Mouse (Mus musculus) midbrain, embryonic 11.5 days (tissue): Measurements from ENCODE around the gene Enox1. TPM values are rescaled to one million over a fixed set of nuclear protein-coding genes. Genes with fewer than 3 reads are reported as not detected.

Source experiments
- ATAC-seq: fragments of 200-750 bp; cut with Nextera tagmentation; 2 replicates; pipeline ENCODE4 v1.8.0; 2017; ENCODE audit warnings: moderate TSS enrichment, moderate library complexity; ENCODE audit not compliant: low FRiP score
- DNase-seq: peaks from one replicate; pipeline ENCODE4 v3.0.0; 2015; ENCODE audit warnings: low spot score; ENCODE audit errors: missing footprints
- H3K27ac ChIP-seq: fragments of 300-500 bp; sonication (generic); 2 replicates; pipeline ENCODE4 v1.5.1; 2014; ENCODE audit warnings: low read depth, low read length
- H3K27me3 ChIP-seq: fragments of 300-500 bp; sonication (generic); 2 replicates; pipeline ENCODE4 v1.6.1; 2014; ENCODE audit warnings: mild to moderate bottlenecking, low read length, moderate library complexity, mixed read lengths; ENCODE audit not compliant: control insufficient read depth, insufficient read depth
- H3K36me3 ChIP-seq: fragments of 300-500 bp; sonication (generic); 2 replicates; pipeline ENCODE4 v1.6.1; 2014; ENCODE audit warnings: mild to moderate bottlenecking, low read length, moderate library complexity, mixed read lengths; ENCODE audit not compliant: control insufficient read depth, insufficient read depth
- H3K4me1 ChIP-seq: fragments of 300-500 bp; sonication (generic); 2 replicates; pipeline ENCODE4 v1.6.1; 2014; ENCODE audit warnings: low read length; ENCODE audit not compliant: control insufficient read depth, insufficient read depth
- H3K4me2 ChIP-seq: fragments of 300-500 bp; sonication (generic); 2 replicates; pipeline ENCODE4 v1.6.1; 2014; ENCODE audit warnings: mild to moderate bottlenecking, moderate library complexity
- H3K4me3 ChIP-seq: fragments of 300-500 bp; sonication (generic); 2 replicates; pipeline ENCODE4 v1.5.1; 2014; ENCODE audit warnings: low read depth, low read length
- H3K9ac ChIP-seq: fragments of 300-500 bp; sonication (generic); 2 replicates; pipeline ENCODE4 v1.6.1; 2014; ENCODE audit warnings: low read length
- H3K9me3 ChIP-seq: fragments of 300-500 bp; sonication (generic); 2 replicates; pipeline ENCODE4 v1.6.1; 2016; ENCODE audit warnings: low read length; ENCODE audit not compliant: control insufficient read depth
- WGBS: fragments of 180-500 bp; shearing (Covaris S2); extraction: QIAGEN DNeasy Blood & Tissue Kit; methylation state at CpG from one replicate; pipeline ENCODE4 v1.1.7; 2014; 5-methylcytosine and 5-hydroxymethylcytosine counted together
- polyA plus RNA-seq: library from polyadenylated mRNA; unstranded; fragments of >200 nt; fragmentation: Nextera tagmentation; extraction: Ambion mirVana; gene quantifications from 2 replicates; pipeline ENCODE4 v1.2.1, GENCODE M21; 2014

Enox1 gene
- polyA plus RNA-seq, 1 experiment from 2014 or later, result 12.8 TPM

- Histone ChIP-seq H3K4me1 (no peaks in the 10 kb centered on the region), H3K9ac (no peak overlapping the region), H3K27me3 (no peaks in the 10 kb centered on the region), H3K27ac (no peak overlapping the region), H3K4me2 (no peak overlapping the region), H3K4me3 (no peak overlapping the region), H3K36me3 (no peaks in the 10 kb centered on the region), H3K9me3 (no peaks in the 10 kb centered on the region)
- ATAC-seq, result no peak
- WGBS, result 89% methylated on average over 5 of the region's 5 CpGs
- no peak for DNase-seq
Measured at GRCm38 (mm10) chr14:77548963-77549362, 392.4 kb downstream of the Enox1 start.

GRCm38 (mm10) chr14:77557446-77558070 lies 401.0 kb downstream of the Enox1 start:
- Histone ChIP-seq H3K4me2 (no peak overlapping the region), H3K9ac (no peak overlapping the region), H3K36me3 (no peaks in the 10 kb centered on the region), H3K4me1 (no peaks in the 10 kb centered on the region), H3K4me3 (no peak overlapping the region), H3K27me3 (no peaks in the 10 kb centered on the region), H3K27ac (no peak overlapping the region), H3K9me3 (no peaks in the 10 kb centered on the region)
- 93% methylated on average over 7 of the region's 7 CpGs for WGBS
- DNase-seq (peak; percentile 37), ATAC-seq (no peak)

GRCm38 (mm10) chr14:77558910-77559309 lies 402.3 kb downstream of the Enox1 start:
- 86% methylated on average over 3 of the region's 3 CpGs for WGBS
- Histone ChIP-seq H3K4me3 (no peak overlapping the region), H3K9me3 (no peaks in the 10 kb centered on the region), H3K4me1 (no peaks in the 10 kb centered on the region), H3K27ac (no peak overlapping the region), H3K27me3 (no peaks in the 10 kb centered on the region), H3K9ac (no peak overlapping the region), H3K4me2 (no peak overlapping the region), H3K36me3 (no peaks in the 10 kb centered on the region)
- DNase-seq (peak; percentile 62), ATAC-seq (no peak)

GRCm38 (mm10) chr14:77559792-77560191 lies 403.2 kb downstream of the Enox1 start:
- Histone ChIP-seq H3K36me3 (no peaks in the 10 kb centered on the region), H3K27me3 (no peaks in the 10 kb centered on the region), H3K9ac (no peak overlapping the region), H3K4me3 (no peak overlapping the region), H3K27ac (no peak overlapping the region), H3K9me3 (no peaks in the 10 kb centered on the region), H3K4me1 (no peaks in the 10 kb centered on the region), H3K4me2 (no peak overlapping the region)
- WGBS, result 62% methylated on average over 5 of the region's 5 CpGs
- DNase-seq (peak; percentile 44), ATAC-seq (no peak)

GRCm38 (mm10) chr14:77561808-77562583 lies 405.4 kb downstream of the Enox1 start:
- Histone ChIP-seq H3K36me3 (no peaks in the 10 kb centered on the region), H3K27ac (no peak overlapping the region), H3K4me2 (no peak overlapping the region), H3K27me3 (no peaks in the 10 kb centered on the region), H3K4me3 (no peak overlapping the region), H3K9me3 (no peaks in the 10 kb centered on the region), H3K9ac (no peak overlapping the region), H3K4me1 (no peaks in the 10 kb centered on the region)
- 93% methylated on average over 6 of the region's 6 CpGs for WGBS
- no peak for ATAC-seq
- DNase-seq, result peak; percentile 4

GRCm38 (mm10) chr14:77563922-77564321 lies 407.4 kb downstream of the Enox1 start:
- WGBS, result 87% methylated on average over 5 of the region's 5 CpGs
- H3K4me2 ChIP-seq, result no peak overlapping the region

GRCm38 (mm10) chr14:77567120-77567519 lies 410.6 kb downstream of the Enox1 start:
- Histone ChIP-seq H3K27me3 (no peaks in the 10 kb centered on the region), H3K9me3 (no peaks in the 10 kb centered on the region), H3K9ac (no peak overlapping the region), H3K27ac (no peak overlapping the region), H3K4me3 (no peak overlapping the region), H3K4me2 (no peak overlapping the region), H3K36me3 (no peaks in the 10 kb centered on the region), H3K4me1 (no peaks in the 10 kb centered on the region)
- DNase-seq (peak; percentile 17), ATAC-seq (no peak)
- WGBS, result 80% methylated on average over 2 of the region's 2 CpGs

More at GRCm38 (mm10) chr14:77563922-77564321, 407.4 kb downstream of the Enox1 start:
- Histone ChIP-seq H3K27ac (no peak overlapping the region), H3K27me3 (no peaks in the 10 kb centered on the region), H3K4me3 (no peak overlapping the region), H3K36me3 (no peaks in the 10 kb centered on the region), H3K9ac (no peak overlapping the region), H3K4me1 (no peaks in the 10 kb centered on the region), H3K9me3 (no peaks in the 10 kb centered on the region)
- ATAC-seq (no peak), DNase-seq (no peak)

GRCm38 (mm10) chr14:77574436-77574835 lies 417.9 kb downstream of the Enox1 start:
- peak; percentile 16; the same call in 1 of the 2 replicates for ATAC-seq
- Histone ChIP-seq H3K27ac (no peak overlapping the region), H3K27me3 (no peaks in the 10 kb centered on the region), H3K9me3 (no peaks in the 10 kb centered on the region), H3K4me1 (peaks cover 6% of the 10 kb centered on the region; the same call in 1 of the 2 replicates), H3K4me2 (no peak overlapping the region), H3K4me3 (no peak overlapping the region), H3K36me3 (no peaks in the 10 kb centered on the region), H3K9ac (no peak overlapping the region)
- DNase-seq, result peak; percentile 73
- 15% methylated on average over 3 of the region's 3 CpGs for WGBS

GRCm38 (mm10) chr14:77576411-77576810 lies 419.8 kb downstream of the Enox1 start:
- Histone ChIP-seq H3K36me3 (no peaks in the 10 kb centered on the region), H3K4me2 (no peak overlapping the region), H3K9me3 (no peaks in the 10 kb centered on the region), H3K27me3 (no peaks in the 10 kb centered on the region), H3K9ac (no peak overlapping the region), H3K4me3 (no peak overlapping the region), H3K4me1 (peaks cover 6% of the 10 kb centered on the region; the same call in 1 of the 2 replicates), H3K27ac (no peak overlapping the region)
- ATAC-seq (no peak), DNase-seq (peak; percentile 72)
- 83% methylated on average over 5 of the region's 5 CpGs for WGBS
